Mouse (Mus musculus) bone marrow, adult 2 months (tissue): ENCODE measurements around the gene Serpina7.

Experiments used
- CTCF ChIP-seq: fragments of 200-500 bp; IDR thresholded peaks from 2 replicates; pipeline ENCODE4 v1.5.1; 2011; ENCODE audit warnings: low read length, control low read depth; ENCODE audit not compliant: control insufficient read depth, insufficient read depth
- POLR2A ChIP-seq: fragments of 200-500 bp; IDR thresholded peaks from 2 replicates; pipeline ENCODE4 v1.6.1; 2011; ENCODE audit warnings: low read depth, mild to moderate bottlenecking, control low read depth, low read length, borderline replicate concordance; ENCODE audit not compliant: control insufficient read depth

GRCm38 (mm10) chrX:139039314-139039713 lies 45.7 kb downstream of the Serpina7 start:
- TF ChIP-seq CTCF = no peak
- TF ChIP-seq POLR2A = no peak
